Mouse (Mus musculus): Measurements from ENCODE around the gene Ntmt1.

GRCm38 (mm10) chr2:30772581-30773312, 34.9 kb upstream of the Ntmt1 start:
- no peak for TF ChIP-seq CTCF (IDR thresholded peaks at IDR 0.05; ENCODE audit: low read depth)
- peak; percentile 35; the same call in 1 of the 2 replicates for TF ChIP-seq EP300 (IDR thresholded peaks at IDR 0.05; ENCODE audit: low read depth)

Measured in heart, postnatal 0 days (tissue).